Mouse (Mus musculus) gastrocnemius, adult 8-10 months (tissue): ENCODE measurements at regions not wholly inside any gene's neighbourhood (a gene's known extent, or its start where the extent isn't known, plus 50 kb on each side); places are given as distances from the start of the nearest gene placed in this dataset.

Experiments
- DNase-seq, 2 experiments: peaks; one replicate each; pipeline ENCODE4 v3.0.0; 2022; ENCODE audit warnings: low spot score in 2 of 2

GRCm38 (mm10) chr3:54597326-54598274 lies 95.0 kb upstream of the Supt20 start:
- peak in 1 of 2 experiments; percentile 11 for DNase-seq

- DNase-seq: no peak
Measured at GRCm38 (mm10) chr3:54598296-54598695, 94.3 kb upstream of the Supt20 start.

GRCm38 (mm10) chr3:54604705-54605379 lies 87.8 kb upstream of the Supt20 start:
- DNase-seq: no peak

- DNase-seq: peak in 1 of 2 experiments; percentile 4
Measured at GRCm38 (mm10) chr3:54611431-54611990, 81.1 kb upstream of the Supt20 start.

- DNase-seq: no peak
Measured at GRCm38 (mm10) chr3:54613845-54614244, 78.8 kb upstream of the Supt20 start.

- DNase-seq: no peak
Measured at GRCm38 (mm10) chr3:54617298-54617697, 75.3 kb upstream of the Supt20 start.

GRCm38 (mm10) chr3:54618286-54618685 lies 74.3 kb upstream of the Supt20 start:
- DNase-seq: no peak

GRCm38 (mm10) chr3:54630254-54630653 lies 62.4 kb upstream of the Supt20 start:
- no peak for DNase-seq

GRCm38 (mm10) chr3:54632731-54633130 lies 59.9 kb upstream of the Supt20 start:
- no peak for DNase-seq

GRCm38 (mm10) chr3:54633446-54633845 lies 59.2 kb upstream of the Supt20 start:
- no peak for DNase-seq

GRCm38 (mm10) chr3:54634456-54634855 lies 58.2 kb upstream of the Supt20 start:
- no peak for DNase-seq
